Mouse (Mus musculus): Measurements from ENCODE around the gene Lmln.

- TF ChIP-seq CTCF (IDR thresholded peaks at IDR 0.05; ENCODE audit: control insufficient read depth, insufficient read depth, low read length), result no peak
- TF ChIP-seq POLR2A (IDR thresholded peaks at IDR 0.05; ENCODE audit: borderline replicate concordance, control insufficient read depth, low read depth, low read length), result no peak
Observed at GRCm38 (mm10) chr16:33171800-33172199, 109.5 kb downstream of the Lmln start.

Data from bone marrow, adult 2 months (tissue).